Mouse (Mus musculus) E14TG2a.4 (cell line): ENCODE data around the gene Stn1.

Experiments
- CTCF ChIP-seq: conservative IDR thresholded peaks from 2 replicates; pipeline ENCODE4 v1.5.1; 2014; ENCODE audit warnings: low read length
- NANOG ChIP-seq: IDR thresholded peaks from 2 replicates; pipeline ENCODE4 v1.6.1; 2014; ENCODE audit warnings: borderline replicate concordance, low read length, mixed read lengths
- POU5F1 ChIP-seq: IDR thresholded peaks from 2 replicates; pipeline ENCODE4 v1.6.1; 2014; ENCODE audit warnings: low read length, borderline replicate concordance

DNA sequence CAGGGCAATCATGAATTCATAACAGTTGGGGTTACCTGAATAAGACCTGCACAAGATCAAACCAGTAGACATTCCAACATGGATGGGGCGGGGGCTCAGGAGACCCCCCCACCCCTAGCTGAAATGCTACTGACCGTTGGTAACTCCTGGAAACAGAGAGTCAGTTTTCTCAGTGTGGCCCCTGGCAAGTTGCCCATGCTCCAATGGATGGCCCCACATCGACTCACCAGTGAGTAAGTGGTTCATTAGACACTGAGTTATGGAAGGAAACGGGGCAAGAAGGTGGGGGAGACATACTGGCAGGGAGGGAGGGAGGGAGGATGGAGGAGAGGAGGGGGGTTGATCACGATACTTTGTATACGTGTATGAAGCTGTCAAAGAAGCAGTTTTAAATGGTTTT is 81.3 kb downstream of the Stn1 start:
- TF ChIP-seq NANOG (no peak), CTCF (no peak), POU5F1 (no peak)
